Mouse (Mus musculus) kidney, adult 2 months (tissue): ENCODE measurements at regions not wholly inside any gene's neighbourhood (a gene's known extent, or its start where the extent isn't known, plus 50 kb on each side); places are given as distances from the start of the nearest gene placed in this dataset.

Experiments used
- DNase-seq: peaks from one replicate; pipeline ENCODE4 v3.0.0; 2021
- H3K27ac ChIP-seq: fragments of 200-500 bp; 2 replicates; pipeline ENCODE4 v1.5.1; 2012; ENCODE audit warnings: low read depth, low read length, control low read depth, inconsistent platforms; ENCODE audit not compliant: insufficient read depth
- H3K27me3 ChIP-seq: fragments of 200-500 bp; replicated peaks from 2 replicates; pipeline ENCODE4 v1.6.1; 2012; ENCODE audit warnings: mild to moderate bottlenecking, moderate library complexity, low read length, inconsistent platforms; ENCODE audit not compliant: control insufficient read depth, insufficient read depth
- H3K36me3 ChIP-seq: fragments of 200-500 bp; 2 replicates; pipeline ENCODE4 v1.6.1; 2012; ENCODE audit warnings: mild to moderate bottlenecking, moderate library complexity, low read length, inconsistent platforms; ENCODE audit not compliant: control insufficient read depth, insufficient read depth
- H3K4me1 ChIP-seq: fragments of 200-500 bp; 2 replicates; pipeline ENCODE4 v1.6.1; 2011; ENCODE audit warnings: low read length; ENCODE audit not compliant: control insufficient read depth, insufficient read depth
- H3K4me3 ChIP-seq: fragments of 200-500 bp; 2 replicates; pipeline ENCODE4 v1.5.1; 2011; ENCODE audit warnings: mild to moderate bottlenecking, low read depth, low read length, control low read depth; ENCODE audit not compliant: insufficient read depth
- CTCF ChIP-seq: fragments of 200-500 bp; conservative IDR thresholded peaks from 2 replicates; pipeline ENCODE4 v1.5.1; 2011; ENCODE audit warnings: low read depth, mild to moderate bottlenecking, control low read depth, low read length, moderate library complexity, mixed read lengths; ENCODE audit not compliant: insufficient read depth, insufficient read length
- POLR2A ChIP-seq: fragments of 200-500 bp; IDR thresholded peaks from one replicate; pipeline ENCODE4 v1.6.1; 2011; ENCODE audit warnings: low read depth, low read length, control low read depth
- WGBS: fragments of 180-500 bp; shearing (Covaris S2); methylation state at CpG from one replicate; pipeline ENCODE4 v1.1.7; 2018; 5-methylcytosine and 5-hydroxymethylcytosine counted together

DNA sequence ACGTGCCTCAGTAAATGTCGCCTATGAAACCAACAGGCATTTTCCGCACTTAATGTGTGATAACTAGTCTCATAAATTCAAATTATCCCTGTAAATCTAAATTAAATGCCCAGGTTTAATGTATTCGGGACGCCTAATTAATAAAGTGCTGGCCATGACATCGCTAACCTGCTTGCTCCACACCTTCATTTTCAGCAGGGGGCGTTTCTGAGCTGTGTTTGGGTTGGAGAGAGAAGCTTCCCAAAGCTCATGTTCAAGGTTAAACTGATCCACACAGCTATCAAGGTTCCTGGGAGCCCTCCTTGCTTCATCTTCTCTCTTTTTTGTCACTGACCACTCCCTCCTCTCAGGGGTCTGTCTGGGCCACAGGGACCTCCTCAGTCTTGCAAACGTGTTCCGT, 359.2 kb downstream of the Ptpru start:
- DNase-seq, result peak; percentile 24
- Histone ChIP-seq H3K36me3 (no peaks in the 10 kb centered on the region), H3K4me3 (no peak overlapping the region), H3K4me1 (no peaks in the 10 kb centered on the region), H3K27ac (no peak overlapping the region), H3K27me3 (no peaks in the 10 kb centered on the region)
- TF ChIP-seq CTCF (peak; percentile 31; the same call in 1 of the 2 replicates), POLR2A (no peak)
- 50% methylated on average over 9 of the region's 9 CpGs for WGBS

DNA sequence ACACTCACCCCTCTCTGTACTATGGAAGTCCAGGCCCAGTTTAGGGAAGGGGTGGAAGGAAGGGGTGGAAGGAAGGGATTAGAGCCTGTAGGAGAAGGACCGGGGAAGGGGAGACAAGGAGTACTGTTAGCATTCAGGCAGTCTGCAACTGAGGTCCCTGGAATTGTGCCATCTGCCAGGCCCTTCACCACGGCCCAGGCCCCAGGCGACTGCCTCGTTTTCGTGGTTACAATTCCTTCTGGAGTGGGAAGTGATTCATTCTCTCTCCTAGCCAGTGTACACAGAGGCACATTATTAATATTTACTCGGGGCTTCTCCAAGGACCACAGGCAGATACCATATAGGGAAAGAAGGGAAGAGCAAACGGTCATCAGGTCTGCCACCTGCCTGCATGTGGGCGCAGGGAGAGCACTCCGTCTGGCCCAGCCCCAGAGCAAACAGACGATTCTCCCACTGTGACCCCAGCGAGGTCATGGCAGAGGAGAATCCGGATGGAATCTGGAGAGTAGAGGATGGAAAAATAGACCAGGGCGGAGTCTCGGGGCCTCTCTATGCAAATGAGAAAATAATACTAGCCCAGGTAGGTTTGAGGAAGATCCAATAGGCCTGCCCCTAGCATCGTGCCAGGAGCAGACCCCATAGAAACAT, 354.0 kb downstream of the Ptpru start:
- no peak overlapping the region for H3K27ac ChIP-seq
- H3K4me1 ChIP-seq, result no peaks in the 10 kb centered on the region
- no peak for DNase-seq
- no peak for TF ChIP-seq POLR2A
- TF ChIP-seq CTCF, result no peak
- no peaks in the 10 kb centered on the region for H3K27me3 ChIP-seq
- H3K36me3 ChIP-seq, result no peaks in the 10 kb centered on the region
- 47% methylated on average over 15 of the region's 15 CpGs for WGBS
- H3K4me3 ChIP-seq, result no peak overlapping the region

GRCm38 (mm10) chr4:131484607-131485111, 353.4 kb downstream of the Ptpru start:
- H3K4me1 ChIP-seq, result no peaks in the 10 kb centered on the region
- DNase-seq, result no peak
- no peak overlapping the region for H3K27ac ChIP-seq
- H3K36me3 ChIP-seq, result no peaks in the 10 kb centered on the region
- no peaks in the 10 kb centered on the region for H3K27me3 ChIP-seq
- TF ChIP-seq CTCF (no peak), POLR2A (no peak)
- 68% methylated on average over 14 of the region's 14 CpGs for WGBS
- H3K4me3 ChIP-seq, result no peak overlapping the region

GRCm38 (mm10) chr4:131485126-131485825, 352.8 kb downstream of the Ptpru start:
- whole genome bisulfite sequencing, result 61% methylated on average over 13 of the region's 13 CpGs

GRCm38 (mm10) chr4:131486821-131487220, 351.3 kb downstream of the Ptpru start:
- 19% methylated on average over 4 of the region's 4 CpGs for WGBS
- DNase-seq, result peak; percentile 76
- TF ChIP-seq POLR2A (no peak), CTCF (peak; percentile 85)
- Histone ChIP-seq H3K4me1 (no peaks in the 10 kb centered on the region), H3K4me3 (no peak overlapping the region), H3K27me3 (no peaks in the 10 kb centered on the region), H3K36me3 (no peaks in the 10 kb centered on the region), H3K27ac (no peak overlapping the region)

More at GRCm38 (mm10) chr4:131485126-131485825, 352.8 kb downstream of the Ptpru start:
- DNase-seq, result no peak
- no peak overlapping the region for H3K4me3 ChIP-seq
- TF ChIP-seq CTCF (no peak), POLR2A (no peak)
- H3K4me1 ChIP-seq, result no peaks in the 10 kb centered on the region
- no peak overlapping the region for H3K27ac ChIP-seq
- no peaks in the 10 kb centered on the region for H3K36me3 ChIP-seq
- H3K27me3 ChIP-seq, result no peaks in the 10 kb centered on the region

DNA sequence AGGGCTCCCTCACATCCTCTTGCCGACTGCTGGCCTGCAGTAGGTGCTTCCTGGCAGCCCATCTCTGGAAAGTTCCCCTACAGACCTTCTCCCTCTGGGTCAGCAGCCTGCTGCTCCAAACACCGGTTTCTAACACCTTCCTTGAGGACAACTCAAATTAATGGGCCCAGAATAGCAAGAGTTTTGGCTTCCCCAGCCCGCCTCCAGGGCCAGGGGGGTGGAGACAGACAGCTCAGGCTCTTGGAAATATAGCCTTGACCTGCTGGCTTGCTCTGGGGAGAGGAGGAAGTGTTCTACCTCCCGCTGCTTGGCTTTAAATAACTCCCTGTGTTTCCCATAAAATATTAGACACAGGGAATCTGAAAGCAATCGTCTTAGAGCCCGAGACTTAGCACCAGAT, 349.8 kb downstream of the Ptpru start:
- peak; percentile 76 for DNase-seq
- Histone ChIP-seq H3K4me3 (no peak overlapping the region), H3K4me1 (no peaks in the 10 kb centered on the region), H3K36me3 (no peaks in the 10 kb centered on the region), H3K27ac (peak overlapping the region; percentile 36; the same call in 1 of the 2 replicates), H3K27me3 (no peaks in the 10 kb centered on the region)
- WGBS, result 12% methylated on average over 6 of the region's 6 CpGs
- no peak for TF ChIP-seq CTCF
- TF ChIP-seq POLR2A, result no peak

- H3K36me3 ChIP-seq, result no peaks in the 10 kb centered on the region
- no peak overlapping the region for H3K4me3 ChIP-seq
- H3K27me3 ChIP-seq, result no peaks in the 10 kb centered on the region
- no peak for TF ChIP-seq POLR2A
- TF ChIP-seq CTCF, result no peak
- DNase-seq, result peak; percentile 32
- H3K4me1 ChIP-seq, result no peaks in the 10 kb centered on the region
- 24% methylated on average over 3 of the region's 3 CpGs for WGBS
- peak overlapping the region; percentile 7; the same call in 1 of the 2 replicates for H3K27ac ChIP-seq
Observed at GRCm38 (mm10) chr4:131489056-131489455, 349.0 kb downstream of the Ptpru start.

GRCm38 (mm10) chr4:131491960-131492359, 346.1 kb downstream of the Ptpru start:
- Histone ChIP-seq H3K27me3 (no peaks in the 10 kb centered on the region), H3K36me3 (no peaks in the 10 kb centered on the region), H3K27ac (no peak overlapping the region), H3K4me1 (no peaks in the 10 kb centered on the region), H3K4me3 (no peak overlapping the region)
- no peak for TF ChIP-seq POLR2A
- no peak for TF ChIP-seq CTCF
- DNase-seq, result no peak
- WGBS, result 52% methylated on average over 4 of the region's 4 CpGs
